Mouse (Mus musculus) stomach, postnatal 0 days (tissue): ENCODE measurements at regions not wholly inside any gene's neighbourhood (a gene's known extent, or its start where the extent isn't known, plus 50 kb on each side); places are given as distances from the start of the nearest gene placed in this dataset.

Experiments used
- CTCF ChIP-seq: IDR thresholded peaks from 2 replicates; pipeline ENCODE4 v1.5.1; 2016; ENCODE audit warnings: antibody characterized with exemption, low read depth, mild to moderate bottlenecking, moderate library complexity
- EP300 ChIP-seq: optimal IDR thresholded peaks from 2 replicates; pipeline ENCODE3; 2016; ENCODE audit warnings: antibody characterized with exemption

GRCm38 (mm10) chrX:97658726-97659125, 281.7 kb upstream of the Eda2r start:
- TF ChIP-seq CTCF (no peak), EP300 (no peak)
